Mouse (Mus musculus) thymus, adult 2 months (tissue): ENCODE measurements around the gene Dnaja1. TPM values are rescaled to one million over a fixed set of nuclear protein-coding genes. Genes with fewer than 3 reads are reported as not detected.

Source experiments
- DNase-seq: peaks from one replicate; pipeline ENCODE4 v3.0.0; 2021
- H3K27ac ChIP-seq: fragments of 200-500 bp; 2 replicates; pipeline ENCODE4 v1.5.1; 2012; ENCODE audit warnings: low read length, control low read depth; ENCODE audit not compliant: control insufficient read depth, insufficient read depth
- H3K27me3 ChIP-seq: fragments of 200-500 bp; 2 replicates; pipeline ENCODE4 v1.6.1; 2012; ENCODE audit warnings: mild to moderate bottlenecking, low read length, moderate library complexity, mixed read lengths; ENCODE audit not compliant: control insufficient read depth, insufficient read depth
- H3K36me3 ChIP-seq: fragments of 200-500 bp; 2 replicates; pipeline ENCODE4 v1.6.1; 2012; ENCODE audit warnings: mild to moderate bottlenecking, low read length, moderate library complexity; ENCODE audit not compliant: control insufficient read depth, insufficient read depth
- H3K4me1 ChIP-seq: fragments of 200-500 bp; replicated peaks from 2 replicates; pipeline ENCODE4 v1.6.1; 2012; ENCODE audit warnings: low read length; ENCODE audit not compliant: control insufficient read depth, insufficient read depth
- H3K4me3 ChIP-seq: fragments of 200-500 bp; 2 replicates; pipeline ENCODE4 v1.5.1; 2012; ENCODE audit warnings: mild to moderate bottlenecking, low read length, control low read depth, moderate library complexity; ENCODE audit not compliant: control insufficient read depth, insufficient read depth
- CTCF ChIP-seq: fragments of 200-500 bp; IDR thresholded peaks from 2 replicates; pipeline ENCODE4 v1.5.1; 2012; ENCODE audit warnings: mild to moderate bottlenecking, control low read depth, low read length, moderate library complexity, borderline replicate concordance; ENCODE audit not compliant: control insufficient read depth, poor library complexity, insufficient read depth; ENCODE audit errors: extremely low read depth
- POLR2A ChIP-seq: fragments of 200-500 bp; IDR thresholded peaks from 2 replicates; pipeline ENCODE4 v1.6.1; 2012; ENCODE audit warnings: mild to moderate bottlenecking, low read length, control low read depth, moderate library complexity; ENCODE audit not compliant: control insufficient read depth, poor library complexity, insufficient read depth; ENCODE audit errors: extremely low read depth
- WGBS: fragments of 180-500 bp; shearing (Covaris S2); methylation state at CpG from one replicate; pipeline ENCODE4 v1.1.7; 2018; 5-methylcytosine and 5-hydroxymethylcytosine counted together
- polyA plus RNA-seq: library from polyadenylated mRNA; depleted of rRNA; stranded (reverse); fragments of >200 nt; gene quantifications from 2 replicates; pipeline ENCODE4 v1.2.3, GENCODE M21; 2012

Dnaja1 gene
- polyA plus RNA-seq, 1 experiment = 13.4 TPM

DNA sequence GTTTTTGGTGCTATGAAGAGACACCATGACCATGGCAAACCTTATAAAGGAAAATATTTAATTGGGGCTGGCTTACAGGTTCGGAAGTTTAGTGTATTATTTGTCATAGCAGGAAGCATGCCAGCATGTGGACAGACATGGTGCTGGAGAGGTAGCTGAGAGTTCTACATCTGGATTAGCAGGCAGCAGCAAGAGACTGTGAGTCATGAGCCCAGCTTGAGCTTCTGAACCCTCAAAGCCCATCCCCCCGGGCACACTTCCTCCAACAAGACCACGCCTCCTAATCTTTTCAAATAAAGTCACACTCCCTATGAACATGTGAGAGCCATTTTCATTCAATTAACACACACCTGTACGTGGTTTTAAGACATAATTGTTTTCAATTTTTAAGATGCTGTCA lies 54.5 kb downstream of the Dnaja1 start:
- H3K27ac ChIP-seq = no peak overlapping the region
- DNase-seq = peak; percentile 23
- peaks cover 31% of the 10 kb centered on the region for H3K4me1 ChIP-seq
- no peak for TF ChIP-seq POLR2A
- TF ChIP-seq CTCF = no peak
- WGBS = 45% methylated on average over 4 of the region's 4 CpGs
- no peaks in the 10 kb centered on the region for H3K27me3 ChIP-seq
- H3K36me3 ChIP-seq = no peaks in the 10 kb centered on the region
- H3K4me3 ChIP-seq = no peak overlapping the region

DNA sequence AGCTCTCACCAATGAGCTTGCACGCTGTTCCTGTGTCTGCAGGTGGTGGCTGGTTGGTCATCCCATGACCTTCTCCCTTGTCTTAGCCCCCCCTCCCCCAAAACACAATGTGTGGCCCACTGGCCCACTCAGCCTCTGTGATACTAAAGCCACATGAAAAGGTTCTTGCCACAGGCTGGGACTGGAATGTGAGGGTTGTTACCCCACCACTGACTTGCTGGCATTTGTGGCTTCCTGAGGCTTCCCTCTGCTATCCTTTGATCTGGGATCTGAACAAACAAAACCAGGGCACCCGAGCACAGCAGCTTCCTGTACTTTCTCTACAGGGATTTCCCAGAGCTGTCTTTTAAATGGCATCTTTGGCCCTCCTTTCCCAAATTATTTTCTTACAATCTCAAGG lies 55.2 kb downstream of the Dnaja1 start:
- Histone ChIP-seq H3K36me3 (no peaks in the 10 kb centered on the region), H3K4me1 (peaks cover 38% of the 10 kb centered on the region), H3K27ac (no peak overlapping the region), H3K27me3 (no peaks in the 10 kb centered on the region), H3K4me3 (no peak overlapping the region)
- 5% methylated on average over 2 of the region's 2 CpGs for WGBS
- peak; percentile 30 for DNase-seq
- TF ChIP-seq CTCF (no peak), POLR2A (no peak)

DNA sequence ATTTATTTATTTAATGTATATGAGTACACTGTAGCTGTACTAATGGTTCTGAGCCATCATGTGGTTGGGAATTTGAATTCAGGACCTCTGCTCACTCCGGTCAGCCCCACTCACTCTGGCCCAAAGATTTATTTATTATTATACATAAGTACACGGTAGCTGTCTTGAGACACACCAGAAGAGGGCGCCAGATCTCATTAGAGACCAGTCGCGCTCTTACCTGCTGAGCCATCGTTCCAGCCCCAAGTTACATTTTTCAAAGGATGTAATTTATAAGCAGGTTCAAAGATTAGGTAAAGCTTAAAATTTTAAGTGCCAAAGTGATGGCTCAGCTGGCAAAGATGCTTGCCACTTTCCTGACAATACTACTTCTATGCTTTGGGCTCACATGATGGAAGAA lies 56.7 kb downstream of the Dnaja1 start:
- TF ChIP-seq CTCF (no peak), POLR2A (no peak)
- Histone ChIP-seq H3K36me3 (no peaks in the 10 kb centered on the region), H3K4me1 (peaks cover 38% of the 10 kb centered on the region), H3K4me3 (no peak overlapping the region), H3K27me3 (no peaks in the 10 kb centered on the region), H3K27ac (no peak overlapping the region)
- peak; percentile 20 for DNase-seq
- 63% methylated on average over 6 of the region's 6 CpGs for WGBS

DNA sequence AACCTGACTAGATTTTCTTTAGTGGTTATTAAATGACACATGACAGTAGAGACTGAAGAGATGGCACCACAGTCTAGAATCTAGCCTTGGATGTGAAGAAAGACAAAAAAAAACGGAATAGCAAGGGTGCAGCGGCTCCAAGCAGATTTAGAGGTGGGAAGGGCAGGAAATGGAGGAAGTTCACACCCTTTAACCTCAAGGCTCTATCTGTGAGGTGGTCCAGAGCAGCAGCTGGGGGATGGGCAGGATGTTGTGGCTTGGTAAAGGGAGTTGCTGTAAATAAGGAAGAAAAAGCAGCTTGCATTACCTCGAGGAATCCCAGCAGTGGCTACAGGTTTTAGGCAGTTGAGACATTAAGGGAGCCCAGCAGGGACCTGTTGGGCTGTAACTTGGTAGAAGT lies 59.2 kb downstream of the Dnaja1 start:
- no peak overlapping the region for H3K4me3 ChIP-seq
- peaks cover 28% of the 10 kb centered on the region for H3K4me1 ChIP-seq
- H3K27me3 ChIP-seq = no peaks in the 10 kb centered on the region
- no peaks in the 10 kb centered on the region for H3K36me3 ChIP-seq
- no peak overlapping the region for H3K27ac ChIP-seq
- TF ChIP-seq CTCF (no peak), POLR2A (no peak)
- 2% methylated on average over 3 of the region's 3 CpGs for WGBS
- peak; percentile 73 for DNase-seq

DNA sequence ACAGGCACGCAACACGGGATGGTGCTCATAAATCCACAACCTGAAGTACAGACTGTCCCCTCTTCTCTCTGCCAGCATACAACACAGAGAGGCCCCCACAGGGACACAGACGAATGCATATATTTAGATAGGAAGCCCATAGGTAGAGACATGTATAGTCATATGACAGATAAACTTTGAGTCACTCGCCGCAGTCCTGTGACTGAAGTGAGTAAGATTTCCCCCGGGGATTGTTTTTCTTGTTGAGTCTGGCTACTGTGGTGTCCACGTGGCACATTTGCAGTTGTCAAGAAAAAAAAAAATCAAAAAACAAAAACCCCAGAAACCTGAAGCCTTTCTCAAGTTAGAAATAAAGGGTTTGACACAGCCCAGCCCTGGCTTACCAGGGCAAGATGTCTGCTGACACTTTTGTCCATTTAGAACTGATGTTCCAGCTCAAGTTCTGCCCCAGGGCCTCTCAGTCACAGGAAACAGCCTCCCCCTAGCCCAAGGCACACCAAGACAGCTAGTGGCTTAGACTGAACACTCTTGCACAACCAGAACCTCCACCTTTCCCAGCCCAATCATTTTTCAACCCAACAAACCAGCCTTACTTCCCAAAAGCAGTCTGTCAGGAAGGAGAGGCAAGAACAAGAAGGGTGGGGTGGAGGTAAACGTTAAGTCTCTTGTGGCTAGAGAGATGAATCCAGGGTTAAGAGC lies 60.0 kb downstream of the Dnaja1 start:
- Histone ChIP-seq H3K27ac (peak overlapping the region; percentile 31; the same call in 1 of the 2 replicates), H3K4me3 (no peak overlapping the region)
- no peak for DNase-seq

DNA sequence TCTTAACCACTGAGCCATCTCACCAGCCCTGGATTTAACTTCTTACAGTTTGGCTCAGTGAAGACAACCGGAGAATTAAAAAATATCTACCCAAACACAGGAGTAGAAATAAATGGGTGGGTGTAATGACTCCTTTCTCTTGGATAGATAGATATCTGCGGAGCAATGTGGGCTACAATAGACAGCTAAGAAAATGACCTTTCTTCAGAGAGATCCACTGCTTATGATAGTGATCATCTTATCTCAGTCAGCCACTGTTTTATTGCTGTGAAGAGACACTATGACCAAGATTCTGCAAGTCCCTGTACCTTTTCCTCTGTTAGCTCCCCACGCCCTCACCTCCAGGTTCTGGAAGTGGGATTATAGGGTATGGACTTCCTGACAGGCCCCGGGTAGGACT lies 61.1 kb downstream of the Dnaja1 start:
- no peak for DNase-seq
- WGBS = 93% methylated on average over 4 of the region's 4 CpGs
- peaks cover 26% of the 10 kb centered on the region for H3K4me1 ChIP-seq
- TF ChIP-seq POLR2A = no peak
- no peak for TF ChIP-seq CTCF
- H3K27ac ChIP-seq = no peak overlapping the region
- H3K36me3 ChIP-seq = no peaks in the 10 kb centered on the region
- no peak overlapping the region for H3K4me3 ChIP-seq
- no peaks in the 10 kb centered on the region for H3K27me3 ChIP-seq

More for the DNA sequence above, 60.0 kb downstream of the Dnaja1 start:
- no peaks in the 10 kb centered on the region for H3K36me3 ChIP-seq
- 21% methylated on average over 8 of the region's 8 CpGs for WGBS
- H3K27me3 ChIP-seq = no peaks in the 10 kb centered on the region
- H3K4me1 ChIP-seq = peaks cover 32% of the 10 kb centered on the region
- TF ChIP-seq CTCF (no peak), POLR2A (no peak)

DNA sequence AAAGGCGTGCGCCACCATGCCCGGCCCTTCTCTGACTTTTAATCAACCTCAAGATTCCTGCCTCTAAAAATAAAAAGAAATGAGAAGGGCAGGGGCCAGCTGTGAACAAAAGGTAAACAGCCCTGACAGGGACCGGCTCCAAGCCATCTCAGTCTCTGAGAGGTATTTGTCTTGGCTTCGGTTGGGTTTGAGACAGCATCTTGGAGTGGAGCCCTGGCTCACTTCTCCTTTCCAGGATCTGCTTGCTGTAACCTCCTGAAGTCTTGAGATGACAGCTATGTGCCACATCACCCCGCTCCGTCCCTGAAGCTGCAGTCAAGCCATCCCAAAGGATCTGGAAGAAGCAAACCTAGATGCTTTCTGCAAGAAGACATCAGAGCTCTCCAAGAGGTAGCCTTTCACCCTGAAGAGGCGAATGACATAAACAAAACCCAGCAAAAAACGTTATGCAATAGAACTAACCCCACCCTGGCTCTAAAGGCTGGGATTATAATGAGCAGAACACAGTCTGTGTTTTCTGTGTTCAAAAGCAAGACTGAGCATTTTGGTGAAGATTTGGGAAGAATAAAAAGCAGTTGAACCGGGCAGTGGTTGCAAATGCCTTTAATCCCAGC lies 62.7 kb downstream of the Dnaja1 start:
- H3K27ac ChIP-seq = no peak overlapping the region
- 71% methylated on average over 10 of the region's 10 CpGs for WGBS
- no peaks in the 10 kb centered on the region for H3K36me3 ChIP-seq
- no peaks in the 10 kb centered on the region for H3K27me3 ChIP-seq
- no peak for DNase-seq
- H3K4me3 ChIP-seq = no peak overlapping the region
- H3K4me1 ChIP-seq = peaks cover 26% of the 10 kb centered on the region
- no peak for TF ChIP-seq POLR2A
- TF ChIP-seq CTCF = no peak
